Mouse (Mus musculus): ENCODE measurements around the gene Pgap3. TPM values are rescaled to one million over a fixed set of nuclear protein-coding genes. Genes with fewer than 3 reads are reported as not detected.

Gene Pgap3
- polyA plus RNA-seq, 1 experiment from 2014 or later, result 6.7 TPM

- H3K9me3 ChIP-seq (replicated peaks), result no peaks in the 10 kb centered on the region
- H3K4me3 ChIP-seq, result no peak overlapping the region
- no peak overlapping the region for H3K27ac ChIP-seq
- H3K27me3 ChIP-seq, result no peaks in the 10 kb centered on the region
- ATAC-seq, result no peak
- 90% methylated on average over 5 of the region's 5 CpGs for WGBS
- no peak overlapping the region for H3K9ac ChIP-seq
- peaks cover 7% of the 10 kb centered on the region; the same call in 1 of the 2 replicates for H3K36me3 ChIP-seq (ENCODE audit: poor library complexity, severe bottlenecking)
- H3K4me2 ChIP-seq, result no peak overlapping the region
- H3K4me1 ChIP-seq, result peaks cover 31% of the 10 kb centered on the region
Measured at GRCm38 (mm10) chr11:98363817-98364216, 36.5 kb downstream of the Pgap3 start.

GRCm38 (mm10) chr11:98360866-98361521 is 39.3 kb downstream of the Pgap3 start:
- Histone ChIP-seq H3K4me3 (no peak overlapping the region), H3K27me3 (0 out of 2 replicates have a peak, but pooled peaks cover 5% of the 10 kb centered on the region), H3K9me3 (replicated peaks) (no peaks in the 10 kb centered on the region), H3K4me1 (peaks cover 43% of the 10 kb centered on the region), H3K4me2 (peak overlapping the region; percentile 15; the same call in 1 of the 2 replicates), H3K27ac (peak overlapping the region; percentile 41), H3K36me3 (ENCODE audit: poor library complexity, severe bottlenecking) (peaks cover 5% of the 10 kb centered on the region; the same call in 1 of the 2 replicates), H3K9ac (peak overlapping the region; percentile 45)
- 48% methylated on average over 9 of the region's 9 CpGs for WGBS
- ATAC-seq, result no peak

GRCm38 (mm10) chr11:98358161-98359083 is 41.9 kb downstream of the Pgap3 start, which contains the start of gene Stard3:
Gene Stard3 (plus strand): TSS chr11:98358368.
- H3K4me3 ChIP-seq, result peak within 1 kb of the TSS; percentile 70
- H3K4me1 ChIP-seq, result peaks cover 49% of the 10 kb centered on the region
- under 1% methylated on average over 60 of the region's 60 CpGs for WGBS
- H3K9me3 ChIP-seq (replicated peaks), result no peaks in the 10 kb centered on the region
- H3K9ac ChIP-seq, result peak within 1 kb of the TSS; percentile 74
- ATAC-seq, result peak; percentile 89
- peak within 1 kb of the TSS; percentile 80 for H3K27ac ChIP-seq
- peaks cover 20% of the 10 kb centered on the region for H3K27me3 ChIP-seq
- no peaks in the 10 kb centered on the region for H3K36me3 ChIP-seq (ENCODE audit: poor library complexity, severe bottlenecking)
- peak within 1 kb of the TSS; percentile 68 for H3K4me2 ChIP-seq

- ATAC-seq, result no peak; the same call in 1 of the 2 replicates
- Histone ChIP-seq H3K9ac (peak overlapping the region; percentile 74), H3K9me3 (replicated peaks) (no peaks in the 10 kb centered on the region), H3K36me3 (ENCODE audit: poor library complexity, severe bottlenecking) (no peaks in the 10 kb centered on the region), H3K27me3 (peaks cover 29% of the 10 kb centered on the region), H3K27ac (peak overlapping the region; percentile 45), H3K4me1 (peaks cover 49% of the 10 kb centered on the region), H3K4me2 (peak overlapping the region; percentile 68), H3K4me3 (peak overlapping the region; percentile 70)
- WGBS, result 8% methylated on average over 13 of the region's 13 CpGs
Measured at GRCm38 (mm10) chr11:98357396-98358160, 42.7 kb downstream of the Pgap3 start.

GRCm38 (mm10) chr11:98356625-98357394 is 43.5 kb downstream of the Pgap3 start:
- H3K9ac ChIP-seq, result no peak overlapping the region
- no peak overlapping the region for H3K4me2 ChIP-seq
- 82% methylated on average over 7 of the region's 7 CpGs for WGBS
- no peaks in the 10 kb centered on the region for H3K9me3 ChIP-seq (replicated peaks)
- H3K4me1 ChIP-seq, result peaks cover 48% of the 10 kb centered on the region
- no peak overlapping the region for H3K4me3 ChIP-seq
- ATAC-seq, result no peak
- peaks cover 36% of the 10 kb centered on the region for H3K27me3 ChIP-seq
- H3K36me3 ChIP-seq (ENCODE audit: poor library complexity, severe bottlenecking), result no peaks in the 10 kb centered on the region
- no peak overlapping the region for H3K27ac ChIP-seq

- 12% methylated on average over 6 of the region's 6 CpGs for WGBS
- H3K4me1 ChIP-seq, result peaks cover 38% of the 10 kb centered on the region
- H3K27ac ChIP-seq, result no peak overlapping the region
- H3K4me2 ChIP-seq, result no peak overlapping the region
- no peak overlapping the region for H3K9ac ChIP-seq
- H3K27me3 ChIP-seq, result peaks cover 46% of the 10 kb centered on the region
- H3K9me3 ChIP-seq (replicated peaks), result no peaks in the 10 kb centered on the region
- ATAC-seq, result no peak
- no peaks in the 10 kb centered on the region for H3K36me3 ChIP-seq (ENCODE audit: poor library complexity, severe bottlenecking)
- H3K4me3 ChIP-seq, result no peak overlapping the region
Measured at GRCm38 (mm10) chr11:98355732-98356299, 44.5 kb downstream of the Pgap3 start.

GRCm38 (mm10) chr11:98354445-98354844 is 45.8 kb downstream of the Pgap3 start:
- peaks cover 60% of the 10 kb centered on the region for H3K27me3 ChIP-seq
- H3K9me3 ChIP-seq (replicated peaks), result no peaks in the 10 kb centered on the region
- no peak overlapping the region for H3K4me3 ChIP-seq
- H3K36me3 ChIP-seq (ENCODE audit: poor library complexity, severe bottlenecking), result no peaks in the 10 kb centered on the region
- ATAC-seq, result no peak
- no peak overlapping the region for H3K27ac ChIP-seq
- 59% methylated on average over 14 of the region's 14 CpGs for WGBS
- no peak overlapping the region for H3K4me2 ChIP-seq
- H3K9ac ChIP-seq, result no peak overlapping the region
- peaks cover 25% of the 10 kb centered on the region for H3K4me1 ChIP-seq

- Histone ChIP-seq H3K36me3 (ENCODE audit: poor library complexity, severe bottlenecking) (no peaks in the 10 kb centered on the region), H3K27me3 (peaks cover 67% of the 10 kb centered on the region), H3K9ac (no peak overlapping the region), H3K4me1 (peaks cover 21% of the 10 kb centered on the region), H3K4me3 (no peak overlapping the region), H3K4me2 (no peak overlapping the region), H3K9me3 (replicated peaks) (no peaks in the 10 kb centered on the region), H3K27ac (no peak overlapping the region)
- no peak for ATAC-seq
- 39% methylated on average over 8 of the region's 8 CpGs for WGBS
Measured at GRCm38 (mm10) chr11:98353651-98354211, 46.6 kb downstream of the Pgap3 start.

GRCm38 (mm10) chr11:98352272-98352990 is 47.9 kb downstream of the Pgap3 start:
- no peak for ATAC-seq
- H3K4me1 ChIP-seq, result peaks cover 29% of the 10 kb centered on the region
- H3K27me3 ChIP-seq, result peaks cover 80% of the 10 kb centered on the region
- H3K9ac ChIP-seq, result no peak overlapping the region
- no peak overlapping the region for H3K4me2 ChIP-seq
- no peak overlapping the region for H3K27ac ChIP-seq
- WGBS, result 79% methylated on average over 18 of the region's 18 CpGs
- no peak overlapping the region for H3K4me3 ChIP-seq
- no peaks in the 10 kb centered on the region for H3K9me3 ChIP-seq (replicated peaks)
- no peaks in the 10 kb centered on the region for H3K36me3 ChIP-seq (ENCODE audit: poor library complexity, severe bottlenecking)

GRCm38 (mm10) chr11:98349308-98349707 is 51.0 kb downstream of the Pgap3 start:
- H3K9me3 ChIP-seq (replicated peaks), result no peaks in the 10 kb centered on the region
- no peak overlapping the region; the same call in 1 of the 2 replicates for H3K9ac ChIP-seq
- peaks cover 25% of the 10 kb centered on the region for H3K4me1 ChIP-seq
- H3K36me3 ChIP-seq (ENCODE audit: poor library complexity, severe bottlenecking), result no peaks in the 10 kb centered on the region
- H3K27me3 ChIP-seq, result peaks cover 94% of the 10 kb centered on the region
- H3K4me2 ChIP-seq, result peak overlapping the region; percentile 97
- H3K4me3 ChIP-seq, result peak overlapping the region; percentile 55
- no peak overlapping the region for H3K27ac ChIP-seq
- WGBS, result 4% methylated on average over 9 of the region's 9 CpGs
- ATAC-seq, result no peak
